Mouse (Mus musculus): Measurements from ENCODE around the gene Dusp27.

DNA sequence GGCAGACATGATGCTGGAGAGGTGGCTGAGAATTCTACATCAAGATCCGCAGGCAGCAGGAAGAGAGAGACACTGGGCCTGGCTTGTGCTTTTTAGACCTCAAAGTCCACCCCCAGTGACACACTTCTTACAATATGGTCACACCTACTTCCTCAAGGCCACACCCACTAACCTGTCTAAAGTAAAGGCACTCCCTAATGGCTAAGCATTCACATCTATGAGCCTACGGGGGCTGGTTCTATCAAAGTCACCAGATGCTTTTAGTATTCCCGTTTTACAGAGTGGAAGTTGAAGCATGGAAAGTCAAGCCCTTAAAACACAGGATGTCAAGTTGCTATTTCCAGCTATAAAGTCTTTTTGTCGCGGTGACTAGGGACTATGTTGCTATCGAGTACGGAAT is 40.3 kb upstream of the Dusp27 start:
- TF ChIP-seq EP300 (IDR thresholded peaks at IDR 0.05; ENCODE audit: low read depth), result no peak
- no peak for TF ChIP-seq CTCF (IDR thresholded peaks at IDR 0.05; ENCODE audit: low read depth)

Measured in heart, postnatal 0 days (tissue).